32 mouse cellular contexts compared by ENCODE assay signal in genomic region chr11:65202236-65202635, GRCm38 (mm10). TPM values are rescaled to one million over a fixed set of nuclear protein-coding genes. Genes with fewer than 3 reads are reported as not detected.
A peak's percentile ranks its signal among the peaks of the same experiment; 100 is the strongest.
DNase-seq lines count a peak whose midpoint lies in the region; ATAC-seq lines count a peak whose summit lies in the region.
"Had no signal": no experiment of that assay in that cellular context is flagged by ENCODE, and none has a peak within 500 bp of the region (broad histone marks: within the 10 kb centered on the region; RNA-seq: fewer than 3 reads in every experiment).

No protein-coding gene starts in this region.

- H3K27me3 ChIP-seq in heart, embryonic 12.5 days (replicated peaks): no peaks in the 10 kb centered on the region
- no peaks in the 10 kb centered on the region; the same call in 1 of the 2 replicates for H3K27me3 ChIP-seq in lung, embryonic 15.5 days
- H3K27me3 ChIP-seq in midbrain, embryonic 12.5 days: no peaks in the 10 kb centered on the region
- H3K27me3 ChIP-seq in midbrain, embryonic 15.5 days (replicated peaks): no peaks in the 10 kb centered on the region
- H3K27me3 ChIP-seq: CH12.LX; limb, embryonic 12.5 days; neural tube, embryonic 13.5 days had no signal

- 12% methylated on average over 5 of the region's 5 CpGs for WGBS in heart, embryonic 12.5 days
- 21% methylated on average over 5 of the region's 5 CpGs for WGBS in lung, embryonic 15.5 days
- 49% methylated on average over 5 of the region's 5 CpGs for WGBS in midbrain, embryonic 12.5 days
- 31% methylated on average over 5 of the region's 5 CpGs for WGBS in midbrain, embryonic 15.5 days

- 0 out of 2 replicates have a peak overlapping the region, but pooled peaks have one; percentile 0 for H3K9ac ChIP-seq in heart, embryonic 12.5 days
- H3K9ac ChIP-seq in lung, embryonic 15.5 days: no peak overlapping the region
- H3K9ac ChIP-seq in midbrain, embryonic 12.5 days (replicated peaks): no peak overlapping the region
- H3K9ac ChIP-seq in midbrain, embryonic 15.5 days: no peak overlapping the region
- H3K9ac ChIP-seq: forebrain, postnatal 0 days; hindbrain, embryonic 14.5 days; limb, embryonic 12.5 days; liver, postnatal 0 days; neural tube, embryonic 13.5 days had no signal

- no peak overlapping the region for H3K4me3 ChIP-seq in heart, embryonic 12.5 days
- H3K4me3 ChIP-seq in lung, embryonic 15.5 days: no peak overlapping the region
- no peak overlapping the region for H3K4me3 ChIP-seq in midbrain, embryonic 12.5 days
- H3K4me3 ChIP-seq in midbrain, embryonic 15.5 days: no peak overlapping the region
- H3K4me3 ChIP-seq: embryonic facial prominence, embryonic 10.5 days; limb, embryonic 12.5 days; myocyte; neural tube, embryonic 13.5 days had no signal

- intact Hi-C loops in heart, postnatal 25 days (cut with DNase I): no loop called here

- peaks cover 50% of the 10 kb centered on the region for H3K4me1 ChIP-seq in heart, embryonic 12.5 days (replicated peaks)
- H3K4me1 ChIP-seq in lung, embryonic 15.5 days: peaks cover 13% of the 10 kb centered on the region; the same call in 1 of the 2 replicates
- no peaks in the 10 kb centered on the region for H3K4me1 ChIP-seq in midbrain, embryonic 12.5 days
- H3K4me1 ChIP-seq in midbrain, embryonic 15.5 days: no peaks in the 10 kb centered on the region
- H3K4me1 ChIP-seq: limb, embryonic 12.5 days; neural tube, embryonic 13.5 days had no signal

- H3K36me3 ChIP-seq in heart, embryonic 12.5 days: peaks cover 44% of the 10 kb centered on the region
- no peaks in the 10 kb centered on the region for H3K36me3 ChIP-seq in lung, embryonic 15.5 days
- H3K36me3 ChIP-seq in midbrain, embryonic 12.5 days: no peaks in the 10 kb centered on the region
- H3K36me3 ChIP-seq in midbrain, embryonic 15.5 days (replicated peaks): no peaks in the 10 kb centered on the region
- H3K36me3 ChIP-seq: embryonic facial prominence, embryonic 10.5 days; G1E; limb, embryonic 12.5 days; neural tube, embryonic 13.5 days had no signal

- H3K27ac ChIP-seq in heart, embryonic 12.5 days (ENCODE audit: poor library complexity, severe bottlenecking): peak overlapping the region; percentile 14; the same call in 1 of the 2 replicates
- H3K27ac ChIP-seq in lung, embryonic 15.5 days: 0 out of 2 replicates have a peak overlapping the region, but pooled peaks have one; percentile 22
- 0 out of 2 replicates have a peak overlapping the region, but pooled peaks have one; percentile 35 for H3K27ac ChIP-seq in midbrain, embryonic 12.5 days (replicated peaks)
- H3K27ac ChIP-seq in midbrain, embryonic 15.5 days: no peak overlapping the region
- H3K27ac ChIP-seq: embryonic facial prominence, embryonic 10.5 days; hindbrain, embryonic 14.5 days; limb, embryonic 12.5 days; neural tube, embryonic 13.5 days had no signal

- no peaks in the 10 kb centered on the region for H3K9me3 ChIP-seq in heart, embryonic 12.5 days (replicated peaks)
- no peaks in the 10 kb centered on the region for H3K9me3 ChIP-seq in lung, embryonic 15.5 days
- H3K9me3 ChIP-seq in midbrain, embryonic 12.5 days: no peaks in the 10 kb centered on the region
- H3K9me3 ChIP-seq in midbrain, embryonic 15.5 days: no peaks in the 10 kb centered on the region
- H3K9me3 ChIP-seq: embryonic facial prominence, embryonic 10.5 days; G1E; limb, embryonic 12.5 days; neural tube, embryonic 13.5 days had no signal

- no peak for ATAC-seq in heart, embryonic 12.5 days (ENCODE audit: insufficient number of reproducible peaks, low FRiP score)
- peak; percentile 76; the same call in 1 of the 2 replicates for ATAC-seq in lung, embryonic 15.5 days (ENCODE audit: borderline replicate concordance, extremely low read depth, low FRiP score, low TSS enrichment)
- no peak for ATAC-seq in midbrain, embryonic 12.5 days (ENCODE audit: low FRiP score, low read depth)
- ATAC-seq in midbrain, embryonic 15.5 days (replicated peaks): no peak
- ATAC-seq: forebrain, postnatal 0 days; inflammation-experienced regulatory T-cells, adult 6 months; liver, postnatal 0 days; Patski had no signal

- DNase-seq in heart, postnatal 25 days (ENCODE audit: low spot score): no peak
- no peak for DNase-seq in lung, postnatal 36 days
- DNase-seq in urinary bladder, adult 2 months (ENCODE audit: low spot score): no peak
- DNase-seq: adrenal gland, postnatal 36 days; B cell, adult 2 months; cerebellum, adult 11 months; cerebellum, adult 9-11 months; forebrain, postnatal 0 days; gastrocnemius, postnatal 25 days; kidney, adult 18-20 months; kidney, postnatal 4 days; liver, postnatal 0 days; retina, postnatal 1 day; right cerebral cortex, postnatal 25 days had no signal

- no peak overlapping the region for H3K4me2 ChIP-seq in heart, embryonic 12.5 days
- H3K4me2 ChIP-seq in lung, embryonic 15.5 days: no peak overlapping the region
- no peak overlapping the region for H3K4me2 ChIP-seq in midbrain, embryonic 12.5 days (replicated peaks)
- no peak overlapping the region for H3K4me2 ChIP-seq in midbrain, embryonic 15.5 days
- H3K4me2 ChIP-seq: hindbrain, embryonic 14.5 days; limb, embryonic 12.5 days; liver, embryonic 11.5 days; neural tube, embryonic 13.5 days had no signal

RNA-seq across cellular contexts. Expression of gene Arhgap44, which starts 39.5 kb away (rescaled TPM):
- polyA plus RNA-seq in heart, embryonic 12.5 days (2016; fragmentation: Nextera tagmentation; extraction: Ambion mirVana): 13.3 and 15.5 TPM in 2 replicates
- 10 to 100 TPM; 20.8 to 22.4 TPM for total RNA-seq in heart, postnatal 25 days (2021)
- polyA plus RNA-seq in lung, embryonic 15.5 days (2015; fragmentation: Nextera tagmentation; extraction: Ambion mirVana): 12.9 and 15.8 TPM in 2 replicates
- polyA plus RNA-seq in midbrain, embryonic 12.5 days (2016; fragmentation: Nextera tagmentation; extraction: Ambion mirVana): 6.4 and 7.2 TPM in 2 replicates
- polyA plus RNA-seq in midbrain, embryonic 15.5 days (2015; fragmentation: Nextera tagmentation; extraction: Ambion mirVana): 15.8 and 16.9 TPM in 2 replicates
- polyA plus RNA-seq in urinary bladder, adult 2 months (2012; rRNA removed): 6.6 and 9.7 TPM in 2 replicates
- total RNA-seq: CH12.LX; megakaryocyte-erythroid progenitor cell, adult 5-6 weeks had no signal
- polyA plus RNA-seq: G1E had no signal

RNA-seq across cellular contexts. Expression of gene 1700086D15Rik, which starts 42.5 kb away (rescaled TPM):
- polyA plus RNA-seq in heart, embryonic 12.5 days (2016; fragmentation: Nextera tagmentation; extraction: Ambion mirVana): 0.15 and 0.18 TPM in 2 replicates
- under 1 TPM; 0.31 to 0.47 TPM for total RNA-seq in heart, postnatal 25 days (2021)
- 0.20 and 0.22 TPM in 2 replicates for polyA plus RNA-seq in lung, embryonic 15.5 days (2015; fragmentation: Nextera tagmentation; extraction: Ambion mirVana)
- polyA plus RNA-seq in midbrain, embryonic 12.5 days (2016; fragmentation: Nextera tagmentation; extraction: Ambion mirVana): 0.27 TPM in 1 of 2 replicates, not detected in the other
- 0.21 and 0.27 TPM in 2 replicates for polyA plus RNA-seq in midbrain, embryonic 15.5 days (2015; fragmentation: Nextera tagmentation; extraction: Ambion mirVana)
- polyA plus RNA-seq in urinary bladder, adult 2 months (2012; rRNA removed): not detected in 2 replicates
- total RNA-seq: CH12.LX; gastrocnemius, postnatal 25 days; megakaryocyte-erythroid progenitor cell, adult 5-6 weeks had no signal
- polyA plus RNA-seq: embryonic facial prominence, embryonic 10.5 days; G1E; heart, embryonic 14.5 days; inflammation-experienced regulatory T-cells, adult 6 months; kidney, embryonic 16.5 days; limb, embryonic 12.5 days; liver, embryonic 11.5 days; liver, postnatal 0 days; myocyte; neural tube, embryonic 13.5 days; Patski; spleen, adult 2 months had no signal
